Mouse (Mus musculus) embryonic fibroblast, embryonic 13.5 days (primary cell): ENCODE results near the gene Csmd2.

ENCODE experiments used
- CTCF ChIP-seq: IDR thresholded peaks from 2 replicates; pipeline ENCODE4 v1.5.1; 2011; ENCODE audit warnings: mild to moderate bottlenecking, control low read depth, low read length, moderate library complexity, borderline replicate concordance; ENCODE audit not compliant: insufficient read depth
- POLR2A ChIP-seq: IDR thresholded peaks from 2 replicates; pipeline ENCODE4 v1.6.1; 2011; ENCODE audit warnings: low read depth, mild to moderate bottlenecking, control low read depth, low read length, moderate library complexity

DNA sequence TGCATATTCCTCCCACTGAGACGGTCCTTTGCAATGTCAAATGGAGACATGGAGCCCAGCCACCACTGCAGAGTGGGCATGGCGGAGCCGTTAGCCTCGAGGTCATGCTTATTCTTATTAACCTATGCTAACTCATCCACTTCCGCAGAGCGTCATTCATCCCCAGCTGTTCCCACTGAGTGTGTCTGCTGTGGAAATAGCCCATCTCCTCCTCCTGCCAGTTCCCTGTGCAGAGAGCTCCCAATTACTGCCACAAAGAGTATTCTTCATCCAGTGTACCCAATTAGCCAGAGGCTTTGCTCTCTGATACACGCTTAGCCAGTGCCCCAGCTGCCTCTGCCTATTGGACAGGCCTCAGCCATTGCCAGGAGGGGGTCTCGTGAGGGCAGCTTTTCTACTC, 504.4 kb downstream of the Csmd2 start:
- TF ChIP-seq CTCF (no peak), POLR2A (no peak)
